Mouse (Mus musculus) liver, embryonic 18 days (tissue): ENCODE data around the gene Asic1. TPM values are rescaled to one million over a fixed set of nuclear protein-coding genes. Genes with fewer than 3 reads are reported as not detected.

Source experiments
- polyA plus RNA-seq: library from polyadenylated mRNA; depleted of rRNA; stranded (reverse); fragments of >200 nt; gene quantifications from 2 replicates; pipeline ENCODE4 v1.2.3, GENCODE M21; 2012; rRNA removed

The Asic1 gene
- 0.08 and 0.11 TPM in 2 replicates for polyA plus RNA-seq

DNA sequence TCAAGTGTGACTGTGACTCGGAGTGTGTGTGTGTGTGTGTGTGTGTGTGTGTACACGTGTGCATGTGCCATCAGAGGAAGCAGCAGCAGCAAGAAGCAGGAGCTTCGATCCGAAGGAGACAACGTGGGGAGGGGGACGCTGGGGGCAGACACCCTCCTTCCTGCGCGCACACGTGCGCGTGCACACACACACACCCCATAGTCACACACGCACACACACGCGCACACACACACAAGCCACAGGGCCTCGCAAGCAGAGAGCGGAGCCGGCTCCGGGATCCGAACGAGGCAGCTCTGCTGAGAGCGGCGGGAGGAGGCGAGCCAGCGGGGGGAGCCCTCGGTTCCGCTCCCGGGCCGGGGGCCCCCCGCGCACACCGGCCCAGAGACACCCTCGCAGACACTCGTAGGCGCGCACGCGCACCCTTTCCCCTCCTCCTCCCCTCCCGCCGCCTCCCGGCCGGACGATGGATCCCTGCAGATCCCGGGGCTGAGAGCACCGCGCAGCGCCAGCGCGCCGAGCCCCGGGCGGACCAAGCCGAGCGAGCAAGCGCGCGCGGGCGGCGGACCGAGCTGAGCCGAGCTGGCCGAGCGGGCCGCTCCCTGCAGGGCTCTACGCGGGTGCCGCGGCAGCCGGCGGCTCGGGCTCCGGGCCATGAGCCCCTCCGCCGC lies at the start of gene Asic1:
TSS of gene Asic1 (plus strand) at position 215 of the 668 bp plus-strand sequence.

DNA sequence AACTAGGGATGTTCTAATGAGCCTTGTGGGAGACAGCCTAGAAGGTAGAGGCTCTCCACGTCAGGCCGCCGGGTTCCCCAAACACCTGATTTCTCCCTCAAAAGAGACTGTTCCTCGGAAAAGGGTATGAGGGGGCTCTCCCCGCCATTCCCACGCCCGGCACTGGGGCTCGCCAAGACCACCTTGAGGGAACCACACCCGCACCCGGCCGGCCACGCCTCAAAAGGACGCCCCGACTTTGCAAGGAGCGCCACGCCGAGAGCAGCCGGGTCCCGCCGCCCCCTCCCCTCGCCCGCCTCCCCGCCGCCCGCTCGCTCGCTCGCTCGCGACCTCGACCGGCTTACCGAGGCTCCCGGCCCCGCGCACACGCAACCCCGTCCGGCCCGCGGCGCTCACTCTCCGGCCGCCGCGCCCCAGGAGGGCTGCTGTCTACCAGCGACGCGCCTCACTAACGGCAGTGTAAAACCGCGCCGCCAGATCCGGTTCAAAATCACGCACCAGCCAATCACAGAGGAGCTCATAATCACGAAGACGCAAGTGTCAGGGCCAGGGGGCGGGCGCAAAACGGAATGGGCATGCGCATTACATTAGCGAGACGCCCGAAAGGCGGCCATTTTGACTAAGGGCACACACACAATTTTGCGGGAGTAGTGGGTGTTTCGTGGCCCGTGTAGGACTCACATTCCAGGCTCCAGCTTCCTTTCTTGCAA lies 18.9 kb upstream of the Asic1 start, which contains the start of gene Racgap1:
TSS of gene Racgap1 (minus strand) at position 494 of the 710 bp plus-strand sequence.

DNA sequence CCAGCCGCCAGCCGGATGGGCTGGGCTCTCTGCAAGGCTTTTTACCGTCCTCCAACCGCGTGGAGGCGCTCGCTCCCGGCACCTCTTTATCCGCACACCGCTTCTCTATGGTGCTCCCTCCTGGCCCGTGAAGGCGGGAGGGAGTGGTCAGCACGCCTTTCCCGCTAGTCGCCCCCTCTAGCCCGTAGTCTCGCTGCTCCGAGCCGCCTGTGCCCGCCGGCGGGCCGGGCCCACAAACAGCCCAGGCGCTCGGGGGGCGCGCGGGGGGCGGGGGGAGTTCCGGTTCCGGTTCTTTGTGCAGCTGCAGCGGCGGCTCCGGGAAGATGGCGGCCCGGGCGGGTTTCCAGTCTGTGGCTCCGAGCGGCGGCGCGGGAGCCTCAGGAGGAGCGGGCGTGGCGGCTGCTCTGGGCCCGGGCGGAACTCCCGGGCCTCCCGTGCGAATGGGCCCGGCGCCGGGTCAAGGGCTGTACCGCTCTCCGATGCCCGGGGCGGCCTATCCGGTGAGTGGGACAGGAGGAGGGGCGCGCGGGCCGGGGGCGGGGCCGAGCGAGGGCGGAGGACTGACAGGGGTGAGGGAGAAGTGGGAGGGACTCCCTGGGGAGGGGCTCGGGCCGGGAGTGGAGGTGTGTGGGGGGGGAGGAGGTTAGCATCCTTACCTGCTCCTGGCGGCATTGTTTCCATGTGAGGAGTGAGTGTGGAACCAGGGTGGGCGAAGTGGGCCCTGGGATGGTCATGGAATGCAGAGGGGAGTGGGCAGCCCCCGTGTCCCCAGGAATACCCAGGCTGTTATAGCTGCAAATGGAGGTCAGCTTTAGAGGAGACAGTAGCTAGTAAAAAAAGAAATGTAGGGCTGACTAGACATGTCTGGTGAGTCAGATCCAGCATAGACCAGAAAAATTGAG lies 32.1 kb downstream of the Asic1 start, which contains the start of gene Smarcd1:
TSS of gene Smarcd1 (plus strand) at position 131 of the 902 bp plus-strand sequence.

DNA sequence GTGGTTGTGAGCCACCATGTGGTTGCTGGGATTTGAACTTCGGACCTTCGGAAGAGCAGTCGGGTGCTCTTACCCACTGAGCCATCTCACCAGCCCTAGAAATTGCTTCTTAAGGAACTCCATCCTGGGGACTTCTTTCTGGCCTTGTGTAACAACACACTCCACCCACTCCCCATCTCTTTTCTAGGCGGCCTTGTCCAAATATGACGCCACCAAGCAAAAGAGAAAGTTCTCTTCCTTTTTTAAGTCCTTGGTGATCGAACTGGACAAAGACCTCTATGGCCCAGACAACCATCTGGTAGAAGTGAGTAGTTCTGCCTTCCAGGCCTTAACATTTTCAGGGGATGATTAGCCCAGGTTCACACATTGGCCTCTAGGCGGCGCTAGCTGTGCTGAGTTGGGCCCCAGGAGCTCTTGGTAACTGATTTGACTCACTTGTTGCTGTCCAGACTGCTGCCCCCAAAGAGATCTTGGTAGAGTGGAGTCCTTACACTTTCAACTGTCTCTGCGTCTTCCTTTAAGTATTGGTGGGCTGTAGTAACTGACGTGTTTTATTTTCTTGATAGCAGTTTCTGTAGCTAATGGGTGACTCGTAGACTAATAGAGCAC lies 35.4 kb downstream of the Asic1 start, which contains the start of gene Gm17349:
TSS of gene Gm17349 (minus strand) at position 51 of the 609 bp plus-strand sequence.

DNA sequence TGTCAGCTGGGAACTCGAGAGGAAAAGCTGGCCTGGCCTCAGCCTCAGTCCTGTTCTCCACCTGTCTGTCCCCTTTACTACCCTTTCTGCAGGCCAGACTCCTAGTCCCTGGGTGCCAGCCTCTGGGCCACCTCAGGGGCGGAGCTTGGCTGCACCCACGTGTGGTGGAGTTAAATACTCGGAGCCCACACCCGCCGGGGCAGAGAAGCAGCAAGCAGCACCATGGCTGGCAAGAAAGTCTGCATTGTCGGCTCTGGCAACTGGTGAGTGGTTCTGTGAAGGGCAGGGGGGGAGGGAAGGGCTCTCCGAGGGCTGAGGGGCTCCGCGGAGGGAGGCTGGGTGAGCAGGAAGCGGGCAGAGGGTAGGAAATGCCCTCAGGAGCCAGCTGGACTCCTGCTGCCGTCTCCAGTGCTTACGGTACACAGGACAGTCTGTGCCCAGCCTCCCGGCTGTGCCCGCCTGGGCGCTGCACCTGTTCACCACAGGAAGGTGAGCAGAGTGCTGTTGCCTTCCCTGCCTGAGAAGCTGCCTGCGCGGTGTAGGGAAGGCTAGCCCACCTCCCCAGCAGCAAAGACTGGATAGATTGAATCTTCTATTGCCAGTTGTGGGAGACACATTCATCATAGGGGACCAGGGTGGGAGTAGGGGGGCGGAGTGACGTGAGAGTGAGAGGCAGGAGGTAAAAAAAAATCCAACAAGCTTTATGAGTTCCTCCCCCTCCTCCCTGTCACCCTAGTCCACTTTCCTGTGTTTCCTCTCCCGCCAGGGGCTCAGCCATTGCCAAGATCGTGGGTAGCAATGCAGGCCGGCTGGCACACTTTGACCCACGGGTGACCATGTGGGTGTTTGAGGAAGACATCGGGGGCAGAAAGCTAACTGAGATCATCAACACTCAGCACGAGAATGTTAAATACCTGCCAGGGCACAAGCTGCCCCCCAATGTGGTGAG lies 47.5 kb downstream of the Asic1 start, which contains the start of gene Gpd1:
TSS of gene Gpd1 (plus strand) at position 130 of the 949 bp plus-strand sequence.

DNA sequence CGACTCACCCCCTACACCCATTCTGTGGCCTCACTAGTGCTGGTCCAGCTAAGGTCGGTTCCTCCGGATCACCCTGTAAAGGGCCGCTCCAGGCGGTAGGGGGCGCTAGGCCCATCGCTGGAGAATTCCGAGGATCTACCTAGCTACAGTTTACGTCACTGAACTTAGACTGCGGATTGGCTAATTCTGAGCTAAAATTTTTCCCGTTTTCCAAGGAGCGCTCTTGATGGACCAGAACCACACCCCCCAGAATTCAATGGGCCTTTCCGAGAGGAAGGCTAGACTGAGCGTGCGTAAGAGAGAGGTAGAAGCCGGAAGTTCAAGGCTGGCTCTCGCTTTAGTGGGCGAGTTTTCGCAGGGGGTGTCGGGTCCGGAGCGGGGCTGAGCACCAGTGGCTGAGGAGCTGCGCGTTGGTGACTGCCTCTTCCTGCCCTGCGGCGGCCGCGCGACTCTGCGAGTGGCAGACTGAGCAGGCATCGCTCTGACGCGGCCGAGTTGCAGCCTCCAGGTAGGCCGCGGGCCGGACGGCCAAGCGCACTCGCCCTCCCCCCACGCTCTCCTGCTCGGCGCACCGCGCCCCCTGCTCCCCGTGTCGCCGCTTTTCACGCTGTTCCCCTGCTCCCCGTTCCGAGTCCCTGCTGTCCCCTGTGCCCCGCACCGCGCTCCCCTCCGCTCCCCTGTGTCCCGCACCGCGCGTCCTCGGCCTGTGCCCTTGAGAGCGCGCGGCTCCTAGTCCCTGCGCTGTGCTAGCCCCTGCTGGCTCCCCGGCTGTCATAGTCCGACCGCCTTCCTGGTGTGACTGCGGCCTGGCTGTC lies 55.4 kb downstream of the Asic1 start, which contains the start of gene Cox14:
TSS of gene Cox14 (plus strand) at position 278 of the 815 bp plus-strand sequence.

Other genes starting within 250 kb of the Asic1 start
- 0.52 and 0.78 TPM in 2 replicates for gene Nckap5l, start 212.6 kb upstream of the Asic1 start, polyA plus RNA-seq
- 2.4 and 2.6 TPM in 2 replicates for gene Bcdin3d, start 195.6 kb upstream of the Asic1 start, polyA plus RNA-seq
- not detected in 2 replicates for gene Faim2, start 142.2 kb upstream of the Asic1 start, polyA plus RNA-seq
- gene Aqp2, start 91.3 kb upstream of the Asic1 start, polyA plus RNA-seq, result not detected in 2 replicates
- gene Aqp5, start 79.6 kb upstream of the Asic1 start, polyA plus RNA-seq, result not detected in 2 replicates
- not detected in 2 replicates for gene Aqp6, start 69.0 kb upstream of the Asic1 start, polyA plus RNA-seq
- gene Racgap1, start 18.7 kb upstream of the Asic1 start, polyA plus RNA-seq, result 29.8 and 32.5 TPM in 2 replicates
- gene Smarcd1, start 31.8 kb downstream of the Asic1 start, polyA plus RNA-seq, result 5.7 and 7.1 TPM in 2 replicates
- not detected in 2 replicates for gene Gm17349, start 35.1 kb downstream of the Asic1 start, polyA plus RNA-seq
- 48.8 and 59.5 TPM in 2 replicates for gene Gpd1, start 47.1 kb downstream of the Asic1 start, polyA plus RNA-seq
- 91.2 and 107 TPM in 2 replicates for gene Cox14, start 55.2 kb downstream of the Asic1 start, polyA plus RNA-seq
- gene Cers5, start 102.5 kb downstream of the Asic1 start, polyA plus RNA-seq, result 5.6 and 6.3 TPM in 2 replicates
- gene Lima1, start 205.1 kb downstream of the Asic1 start, polyA plus RNA-seq, result 9.1 and 9.6 TPM in 2 replicates